Mouse (Mus musculus): Measurements from ENCODE around the gene Gm17349. TPM values are rescaled to one million over a fixed set of nuclear protein-coding genes. Genes with fewer than 3 reads are reported as not detected.

Gene Gm17349
- 3.0 TPM in 1 of 2 replicates, not detected in the other for polyA plus RNA-seq (2012; rRNA removed)

DNA sequence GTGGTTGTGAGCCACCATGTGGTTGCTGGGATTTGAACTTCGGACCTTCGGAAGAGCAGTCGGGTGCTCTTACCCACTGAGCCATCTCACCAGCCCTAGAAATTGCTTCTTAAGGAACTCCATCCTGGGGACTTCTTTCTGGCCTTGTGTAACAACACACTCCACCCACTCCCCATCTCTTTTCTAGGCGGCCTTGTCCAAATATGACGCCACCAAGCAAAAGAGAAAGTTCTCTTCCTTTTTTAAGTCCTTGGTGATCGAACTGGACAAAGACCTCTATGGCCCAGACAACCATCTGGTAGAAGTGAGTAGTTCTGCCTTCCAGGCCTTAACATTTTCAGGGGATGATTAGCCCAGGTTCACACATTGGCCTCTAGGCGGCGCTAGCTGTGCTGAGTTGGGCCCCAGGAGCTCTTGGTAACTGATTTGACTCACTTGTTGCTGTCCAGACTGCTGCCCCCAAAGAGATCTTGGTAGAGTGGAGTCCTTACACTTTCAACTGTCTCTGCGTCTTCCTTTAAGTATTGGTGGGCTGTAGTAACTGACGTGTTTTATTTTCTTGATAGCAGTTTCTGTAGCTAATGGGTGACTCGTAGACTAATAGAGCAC is at the start of gene Gm17349:
TSS of gene Gm17349 (minus strand) at position 51 of the 609 bp plus-strand sequence.
- H3K27ac ChIP-seq (ENCODE audit: insufficient read depth, low read depth, low read length), result peak within 1 kb of the TSS; percentile 62; the same call in 1 of the 2 replicates
- peak within 1 kb of the TSS; percentile 42 for H3K4me3 ChIP-seq (ENCODE audit: low read depth, low read length)
- WGBS, result 67% methylated on average over 11 of the region's 11 CpGs
- H3K4me1 ChIP-seq (ENCODE audit: control insufficient read depth, insufficient read depth, insufficient read length, low read length), result peaks cover 21% of the 10 kb centered on the region
- peaks cover 39% of the 10 kb centered on the region for H3K36me3 ChIP-seq (ENCODE audit: control insufficient read depth, insufficient read depth, low read length)
- peak; percentile 78; the same call in 1 of the 2 replicates for TF ChIP-seq CTCF (IDR thresholded peaks at IDR 0.05; ENCODE audit: extremely low read depth, insufficient read length, insufficient replicate concordance, low read depth, low read length)
- no peak for TF ChIP-seq POLR2A (IDR thresholded peaks at IDR 0.05; ENCODE audit: low read depth, low read length)
- H3K27me3 ChIP-seq (ENCODE audit: control insufficient read depth, insufficient read depth, low read length), result no peaks in the 10 kb centered on the region

DNA sequence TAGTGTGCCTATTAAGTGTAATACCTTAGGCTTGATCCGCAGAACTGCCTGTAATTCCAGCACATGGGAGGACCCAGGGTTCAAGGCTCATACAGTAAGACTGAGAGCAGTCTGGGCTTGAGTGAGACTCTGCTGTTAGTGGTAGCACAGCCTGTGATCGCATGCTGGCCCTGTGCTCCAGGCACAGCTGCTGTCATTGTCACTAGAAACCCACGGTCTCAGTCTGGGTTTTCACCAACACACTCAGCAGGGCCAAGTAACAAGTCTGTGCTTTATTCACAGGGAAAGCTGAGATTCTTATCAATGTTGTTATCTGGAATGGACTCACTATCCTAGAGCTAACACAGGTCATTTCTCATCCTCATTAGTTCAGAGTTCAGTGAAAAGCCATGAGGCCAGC is 48.9 kb upstream of the Gm17349 start:
- 73% methylated on average over 3 of the region's 3 CpGs for WGBS
- H3K4me3 ChIP-seq (ENCODE audit: low read depth, low read length), result no peak overlapping the region
- no peaks in the 10 kb centered on the region for H3K27me3 ChIP-seq (ENCODE audit: control insufficient read depth, insufficient read depth, low read length)
- H3K27ac ChIP-seq (ENCODE audit: insufficient read depth, low read depth, low read length), result no peak overlapping the region
- no peak for TF ChIP-seq POLR2A (IDR thresholded peaks at IDR 0.05; ENCODE audit: low read depth, low read length)
- no peak for TF ChIP-seq CTCF (IDR thresholded peaks at IDR 0.05; ENCODE audit: extremely low read depth, insufficient read length, insufficient replicate concordance, low read depth, low read length)
- no peaks in the 10 kb centered on the region for H3K36me3 ChIP-seq (ENCODE audit: control insufficient read depth, insufficient read depth, low read length)
- H3K4me1 ChIP-seq (ENCODE audit: control insufficient read depth, insufficient read depth, insufficient read length, low read length), result peaks cover 3% of the 10 kb centered on the region; the same call in 1 of the 2 replicates

DNA sequence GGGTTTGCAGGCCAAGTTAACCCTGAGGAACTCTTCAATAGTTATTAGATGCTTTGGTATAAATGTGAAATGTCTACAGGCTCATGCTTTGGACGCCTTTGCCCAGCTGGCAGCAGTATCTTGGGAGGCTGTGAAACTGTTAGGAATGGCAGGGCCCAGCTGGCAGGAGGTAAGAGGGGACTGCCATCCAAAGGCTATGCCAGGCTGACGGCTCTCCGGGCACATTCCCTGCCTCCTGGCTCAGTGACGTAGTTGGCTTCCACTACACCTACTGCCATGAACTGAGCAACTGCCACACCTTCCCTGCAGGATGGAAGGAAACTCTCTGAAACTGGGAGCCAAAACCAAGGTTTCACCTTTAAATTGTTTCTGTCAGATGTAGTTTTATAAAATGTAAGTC is 34.9 kb upstream of the Gm17349 start:
- no peaks in the 10 kb centered on the region for H3K4me1 ChIP-seq (ENCODE audit: control insufficient read depth, insufficient read depth, insufficient read length, low read length)
- peaks cover 7% of the 10 kb centered on the region for H3K36me3 ChIP-seq (ENCODE audit: control insufficient read depth, insufficient read depth, low read length)
- no peaks in the 10 kb centered on the region for H3K27me3 ChIP-seq (ENCODE audit: control insufficient read depth, insufficient read depth, low read length)
- WGBS, result 96% methylated on average over 4 of the region's 4 CpGs
- no peak overlapping the region for H3K27ac ChIP-seq (ENCODE audit: insufficient read depth, low read depth, low read length)
- TF ChIP-seq CTCF (IDR thresholded peaks at IDR 0.05; ENCODE audit: extremely low read depth, insufficient read length, insufficient replicate concordance, low read depth, low read length) (no peak), POLR2A (IDR thresholded peaks at IDR 0.05; ENCODE audit: low read depth, low read length) (no peak)
- H3K4me3 ChIP-seq (ENCODE audit: low read depth, low read length), result no peak overlapping the region

DNA sequence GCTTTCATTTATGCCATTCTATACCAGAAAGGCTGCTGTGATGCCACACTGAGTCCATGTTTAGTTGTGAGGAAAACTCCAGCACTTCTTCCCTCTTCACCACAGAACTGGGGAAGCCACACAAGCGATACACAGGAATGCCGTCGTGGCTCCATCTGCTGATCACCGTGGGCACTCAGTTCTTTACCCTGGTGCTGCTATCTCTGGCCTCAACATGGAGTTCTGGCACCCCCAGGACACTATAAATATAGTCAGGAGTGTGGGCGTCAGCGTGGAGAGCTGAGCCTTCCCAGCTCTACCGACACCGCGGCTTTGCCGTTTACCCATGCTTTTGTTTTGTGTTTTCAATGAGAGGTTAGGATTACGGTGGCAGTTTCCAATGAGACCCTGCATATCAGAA is 31.4 kb upstream of the Gm17349 start:
- WGBS, result 91% methylated on average over 11 of the region's 11 CpGs
- TF ChIP-seq CTCF (IDR thresholded peaks at IDR 0.05; ENCODE audit: extremely low read depth, insufficient read length, insufficient replicate concordance, low read depth, low read length), result no peak
- no peak for TF ChIP-seq POLR2A (IDR thresholded peaks at IDR 0.05; ENCODE audit: low read depth, low read length)
- Histone ChIP-seq H3K36me3 (ENCODE audit: control insufficient read depth, insufficient read depth, low read length) (peaks cover 17% of the 10 kb centered on the region), H3K27ac (ENCODE audit: insufficient read depth, low read depth, low read length) (no peak overlapping the region), H3K27me3 (ENCODE audit: control insufficient read depth, insufficient read depth, low read length) (no peaks in the 10 kb centered on the region), H3K4me1 (ENCODE audit: control insufficient read depth, insufficient read depth, insufficient read length, low read length) (no peaks in the 10 kb centered on the region), H3K4me3 (ENCODE audit: low read depth, low read length) (no peak overlapping the region)

DNA sequence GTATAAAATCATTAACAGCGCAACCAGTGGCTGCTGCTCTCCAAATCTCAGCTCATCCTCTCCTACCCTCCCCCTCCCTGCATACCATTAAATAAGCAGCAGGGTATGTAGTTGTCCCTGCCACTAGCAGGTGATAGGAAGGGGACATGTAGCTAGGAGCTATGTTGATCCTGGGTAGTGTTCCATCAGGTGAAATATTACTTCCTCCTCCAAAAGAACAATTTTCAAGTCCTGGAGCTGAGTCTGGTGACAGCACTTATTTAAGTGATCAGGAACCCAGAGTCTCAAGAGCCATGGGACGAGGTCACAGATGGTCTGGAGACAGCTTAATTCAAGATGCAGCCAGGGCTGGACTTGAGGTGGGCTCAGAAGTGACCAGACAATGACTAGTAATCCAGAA is 30.3 kb upstream of the Gm17349 start:
- H3K27ac ChIP-seq (ENCODE audit: insufficient read depth, low read depth, low read length), result no peak overlapping the region
- 100% methylated on average over 2 of the region's 2 CpGs for WGBS
- H3K36me3 ChIP-seq (ENCODE audit: control insufficient read depth, insufficient read depth, low read length), result peaks cover 17% of the 10 kb centered on the region
- no peaks in the 10 kb centered on the region for H3K27me3 ChIP-seq (ENCODE audit: control insufficient read depth, insufficient read depth, low read length)
- TF ChIP-seq CTCF (IDR thresholded peaks at IDR 0.05; ENCODE audit: extremely low read depth, insufficient read length, insufficient replicate concordance, low read depth, low read length) (no peak), POLR2A (IDR thresholded peaks at IDR 0.05; ENCODE audit: low read depth, low read length) (no peak)
- no peak overlapping the region for H3K4me3 ChIP-seq (ENCODE audit: low read depth, low read length)
- H3K4me1 ChIP-seq (ENCODE audit: control insufficient read depth, insufficient read depth, insufficient read length, low read length), result no peaks in the 10 kb centered on the region

DNA sequence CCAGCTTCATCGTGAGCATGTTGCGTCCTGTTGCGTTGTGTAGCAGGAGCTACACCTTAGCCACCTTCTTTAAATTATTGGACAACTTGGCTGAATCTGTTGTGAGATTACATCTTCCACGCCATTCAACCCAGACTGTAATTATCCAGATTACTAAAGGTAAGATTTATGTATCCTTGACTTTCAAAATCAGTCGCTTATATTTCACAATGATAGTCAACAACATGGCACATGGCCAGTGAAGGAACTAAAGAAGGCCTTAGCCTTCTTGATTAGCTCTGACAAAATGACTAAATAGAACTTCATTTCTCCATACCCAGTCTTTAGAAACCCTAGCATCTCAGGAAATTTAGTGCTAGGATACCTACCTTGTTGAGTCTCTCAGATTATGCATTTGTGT is 27.9 kb upstream of the Gm17349 start:
- H3K4me3 ChIP-seq (ENCODE audit: low read depth, low read length), result no peak overlapping the region
- H3K27ac ChIP-seq (ENCODE audit: insufficient read depth, low read depth, low read length), result no peak overlapping the region
- H3K36me3 ChIP-seq (ENCODE audit: control insufficient read depth, insufficient read depth, low read length), result peaks cover 30% of the 10 kb centered on the region
- no peaks in the 10 kb centered on the region for H3K27me3 ChIP-seq (ENCODE audit: control insufficient read depth, insufficient read depth, low read length)
- no peaks in the 10 kb centered on the region for H3K4me1 ChIP-seq (ENCODE audit: control insufficient read depth, insufficient read depth, insufficient read length, low read length)
- no peak for TF ChIP-seq CTCF (IDR thresholded peaks at IDR 0.05; ENCODE audit: extremely low read depth, insufficient read length, insufficient replicate concordance, low read depth, low read length)
- no peak for TF ChIP-seq POLR2A (IDR thresholded peaks at IDR 0.05; ENCODE audit: low read depth, low read length)
- 91% methylated on average over 5 of the region's 5 CpGs for WGBS

DNA sequence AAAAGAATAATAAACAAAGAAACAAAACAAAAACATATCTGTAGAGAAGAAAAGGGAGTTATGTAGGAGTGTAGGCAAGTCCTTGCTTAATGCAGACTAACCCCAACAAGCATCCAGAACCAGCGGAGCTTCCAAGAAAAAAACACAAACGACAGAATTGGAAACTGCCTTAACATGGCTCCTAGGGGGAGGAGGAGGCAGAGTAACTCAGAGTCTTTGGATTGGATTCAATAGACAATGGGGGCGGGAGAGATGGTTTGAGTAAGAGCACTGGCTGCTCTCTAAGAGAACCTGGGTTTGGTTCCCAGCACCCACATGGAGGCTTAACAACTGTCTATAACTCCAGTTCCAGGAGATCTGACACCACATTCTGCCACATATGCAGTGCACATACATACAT is 26.4 kb upstream of the Gm17349 start:
- Histone ChIP-seq H3K4me3 (ENCODE audit: low read depth, low read length) (no peak overlapping the region), H3K27ac (ENCODE audit: insufficient read depth, low read depth, low read length) (no peak overlapping the region), H3K4me1 (ENCODE audit: control insufficient read depth, insufficient read depth, insufficient read length, low read length) (no peaks in the 10 kb centered on the region), H3K27me3 (ENCODE audit: control insufficient read depth, insufficient read depth, low read length) (no peaks in the 10 kb centered on the region), H3K36me3 (ENCODE audit: control insufficient read depth, insufficient read depth, low read length) (peaks cover 35% of the 10 kb centered on the region)
- WGBS, result 91% methylated on average over 3 of the region's 3 CpGs
- TF ChIP-seq POLR2A (IDR thresholded peaks at IDR 0.05; ENCODE audit: low read depth, low read length) (no peak), CTCF (IDR thresholded peaks at IDR 0.05; ENCODE audit: extremely low read depth, insufficient read length, insufficient replicate concordance, low read depth, low read length) (no peak)

Measured in small intestine, adult 2 months (tissue).